Mouse (Mus musculus) left cerebral cortex, adult 11 months (tissue): ENCODE data around the gene Olfr13.
A peak's percentile ranks its signal among the peaks of the same experiment; 100 is the strongest.
"Not testable (repeated sequence)": the region's sequence is repeated elsewhere in the genome, so short reads cannot be mapped to it uniquely, and the experiment has no call there.

Source experiments
- DNase-seq: peaks from one replicate; pipeline ENCODE4 v3.0.0; 2022; ENCODE audit warnings: low spot score

Olfr13 gene

DNA sequence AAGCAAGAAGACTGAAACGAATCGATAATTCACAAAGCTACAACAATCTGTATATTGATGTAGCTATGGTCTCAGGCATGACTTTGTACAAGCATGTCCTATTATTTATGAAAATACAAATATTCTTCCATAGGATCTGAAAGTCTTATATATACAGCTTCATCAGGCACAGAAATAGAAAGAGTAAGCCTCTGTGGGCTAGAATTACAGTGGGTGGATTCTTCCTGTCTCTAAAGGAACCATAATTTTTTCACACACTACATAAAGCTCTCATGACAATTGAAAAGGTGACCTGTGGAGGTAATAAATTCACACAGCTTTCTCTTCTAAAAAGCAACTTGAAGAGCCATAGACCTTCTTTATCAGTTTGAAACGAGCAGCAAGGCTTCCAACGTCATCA, at the start of gene Olfr13:
TSS of gene Olfr13 (plus strand) at position 301 of the 400 bp plus-strand sequence.
- no peak for DNase-seq

DNA sequence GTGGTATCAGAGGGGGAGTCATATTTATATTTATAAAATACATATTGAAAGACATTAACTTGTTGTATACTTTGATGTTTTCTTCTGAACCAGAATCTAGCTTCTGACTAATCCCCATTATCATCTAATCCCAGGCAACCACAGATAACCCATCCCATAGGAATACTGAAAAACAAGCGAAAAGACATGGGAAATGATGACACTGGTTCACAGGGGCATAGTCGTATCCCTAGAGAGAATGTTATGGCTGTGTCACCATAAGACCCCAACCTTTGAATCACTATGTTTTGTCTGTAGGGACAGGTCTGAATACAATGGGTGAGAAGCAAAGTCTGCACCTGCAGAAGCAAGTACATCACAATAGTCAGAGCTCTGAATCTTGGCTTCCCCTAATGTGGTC, 25.7 kb upstream of the Olfr13 start, which contains the start of gene Olfr237-ps1:
TSS of gene Olfr237-ps1 (plus strand) at position 301 of the 400 bp plus-strand sequence.
- not testable (repeated sequence) for DNase-seq

GRCm38 (mm10) chr6:43159502-43159901, 12.4 kb upstream of the Olfr13 start:
- DNase-seq = no peak

DNA sequence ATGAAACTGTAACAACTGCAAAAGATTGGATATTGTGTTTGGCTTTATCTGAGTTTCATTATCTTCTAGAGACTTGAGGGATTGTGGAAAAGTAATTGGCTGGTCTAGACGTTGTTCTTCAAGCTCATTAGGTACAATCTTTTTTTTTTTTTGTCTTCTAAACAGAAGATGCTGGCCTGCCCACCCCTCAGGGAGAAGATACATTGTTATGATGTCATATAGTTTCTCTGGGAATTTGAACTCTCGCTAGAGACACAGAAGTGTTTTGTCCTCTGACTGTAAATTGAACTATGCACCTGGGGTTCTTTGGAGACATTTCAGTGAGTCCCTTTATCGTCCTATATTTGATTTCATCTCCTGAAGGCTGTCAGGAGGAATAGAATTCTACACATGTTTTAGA, 9.0 kb upstream of the Olfr13 start, which contains the start of gene Olfr437:
TSS of gene Olfr437 (plus strand) at position 301 of the 400 bp plus-strand sequence.
- no peak for DNase-seq

DNA sequence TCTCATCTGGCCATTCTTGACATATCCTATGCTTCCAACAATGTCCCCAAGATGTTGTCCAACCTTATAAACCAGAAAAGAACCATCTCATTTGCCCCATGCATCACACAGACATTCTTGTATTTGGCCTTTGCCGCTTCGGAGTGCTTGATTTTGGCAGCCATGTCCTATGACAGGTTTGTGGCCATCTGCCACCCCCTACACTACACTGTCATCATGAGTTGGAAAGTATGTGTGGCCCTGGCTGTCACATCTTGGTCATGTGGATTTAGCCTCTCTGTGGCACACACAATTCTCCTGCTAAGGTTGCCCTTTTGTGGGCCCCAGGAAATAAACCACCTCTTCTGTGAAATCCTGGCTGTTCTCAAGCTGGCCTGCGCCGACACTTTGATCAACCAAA, 4.7 kb upstream of the Olfr13 start:
- no peak for DNase-seq

DNA sequence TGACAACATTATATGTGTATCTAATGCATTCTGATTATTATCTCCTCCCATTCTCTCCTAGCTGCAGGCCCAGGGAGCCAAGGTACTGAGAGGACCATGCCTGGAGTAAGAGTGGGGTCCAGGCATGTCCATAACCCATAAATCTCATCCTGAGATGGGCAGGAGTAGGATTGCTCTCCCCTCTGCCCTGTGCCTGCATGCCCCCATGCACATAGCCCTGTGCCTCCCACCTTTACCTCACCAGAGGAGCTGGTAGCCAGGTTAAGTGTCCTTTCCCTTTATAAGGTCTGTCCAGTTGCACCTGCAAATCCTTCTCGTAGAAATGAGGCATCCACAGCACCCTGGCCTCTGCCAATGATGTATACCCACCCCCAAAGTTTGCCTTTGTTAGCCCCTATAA, 6.2 kb downstream of the Olfr13 start:
- no peak for DNase-seq

DNA sequence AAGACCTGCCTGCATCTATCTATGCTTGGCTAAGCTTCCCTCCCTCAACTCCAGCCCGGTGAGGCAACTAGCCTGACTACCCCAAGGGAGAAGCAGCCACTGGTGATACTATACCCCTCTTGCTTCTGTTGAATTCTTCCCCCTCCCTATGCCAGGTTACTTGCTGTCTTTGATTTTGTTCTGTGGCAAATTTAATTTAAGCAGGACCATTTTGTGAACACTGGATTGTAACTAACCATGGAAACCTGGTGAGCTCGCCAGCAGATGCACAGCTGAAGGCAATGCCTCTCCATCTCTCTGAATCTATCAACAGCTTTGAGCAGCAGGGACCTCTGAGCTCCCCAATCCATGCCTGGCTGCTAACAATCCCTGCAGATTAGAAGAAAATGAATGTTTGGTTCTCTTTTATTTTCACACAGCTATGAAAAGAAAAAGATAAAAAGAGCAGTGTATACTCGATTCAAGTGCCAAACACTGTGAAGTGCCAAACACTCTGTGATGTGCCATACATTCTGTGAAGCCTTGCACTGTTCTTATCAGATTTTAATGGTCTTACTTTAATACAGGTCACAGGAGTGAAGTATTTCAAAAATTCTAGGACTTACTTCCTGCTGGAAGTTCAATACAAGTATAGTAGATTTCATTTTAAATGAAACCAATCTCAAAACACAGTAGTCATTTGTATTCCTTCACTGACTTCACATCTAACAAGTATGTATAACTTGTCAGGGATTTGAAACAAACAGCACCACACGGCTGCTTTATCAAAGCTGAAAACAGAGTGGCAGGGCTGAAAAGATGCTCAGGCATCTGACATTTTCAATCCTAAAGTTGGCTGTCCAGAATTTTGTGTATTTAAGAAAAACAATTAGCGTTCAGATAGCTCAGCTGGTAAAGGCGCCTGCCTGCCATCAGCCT, 6.9 kb downstream of the Olfr13 start:
- DNase-seq = no peak

DNA sequence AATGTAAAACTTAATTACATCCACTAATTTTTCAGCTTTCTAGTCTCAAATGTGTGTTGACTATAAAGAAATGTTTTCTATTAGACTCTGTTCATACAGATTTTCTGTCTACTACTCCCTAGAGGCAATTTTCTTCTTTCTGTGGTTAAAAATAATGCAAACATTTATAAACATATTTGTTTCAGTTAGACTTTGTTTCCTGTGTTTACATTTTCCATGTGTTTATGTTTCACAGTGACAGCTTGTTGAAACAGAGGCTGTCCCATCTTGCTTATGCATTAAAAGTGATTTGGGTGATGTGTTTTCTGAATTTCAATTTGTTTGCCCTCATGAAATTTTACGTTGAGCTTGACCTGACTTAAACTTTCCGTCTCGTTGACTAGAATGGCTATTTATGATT, 19.0 kb downstream of the Olfr13 start:
- DNase-seq = no peak

DNA sequence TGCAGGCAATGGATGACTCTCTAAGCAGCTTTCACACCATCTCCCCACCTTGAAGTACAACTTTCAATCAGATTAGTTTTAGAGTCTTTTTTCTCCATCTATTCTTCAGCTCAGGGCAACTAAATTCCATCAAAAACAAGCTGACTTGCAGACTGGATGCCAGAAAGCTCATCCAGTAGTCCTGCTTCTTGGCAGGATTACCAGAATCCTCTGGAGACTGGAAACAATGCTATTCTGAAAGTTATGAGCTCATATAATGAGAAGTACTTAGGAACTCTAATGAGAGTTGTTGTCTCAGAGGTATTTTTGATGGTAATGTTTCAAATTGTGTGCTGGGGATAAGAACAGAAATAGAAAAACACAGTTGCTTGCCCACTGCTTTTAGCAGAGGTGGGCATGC, 24.8 kb downstream of the Olfr13 start, which contains the start of gene Olfr435:
TSS of gene Olfr435 (plus strand) at position 366 of the 400 bp plus-strand sequence.
- no peak for DNase-seq

GRCm38 (mm10) chr6:43198094-43198493, 26.2 kb downstream of the Olfr13 start:
- DNase-seq = no peak

GRCm38 (mm10) chr6:43202786-43203185, 30.8 kb downstream of the Olfr13 start:
- no peak for DNase-seq

- no peak for DNase-seq
Measured at GRCm38 (mm10) chr6:43205355-43205754, 33.4 kb downstream of the Olfr13 start.

- peak; percentile 31 for DNase-seq
Measured at GRCm38 (mm10) chr6:43212873-43213272, 40.9 kb downstream of the Olfr13 start, which contains the start of gene Olfr434. Gene Olfr434, plus strand, starts transcription at chr6:43213021.
